Mouse (Mus musculus) lung, embryonic 16.5 days (tissue): ENCODE data around the gene Pax6. TPM values are rescaled to one million over a fixed set of nuclear protein-coding genes. Genes with fewer than 3 reads are reported as not detected.
A peak's percentile ranks its signal among the peaks of the same experiment; 100 is the strongest.

ENCODE experiments used
- ATAC-seq: fragments of 200-750 bp; cut with Nextera tagmentation; 2 replicates; pipeline ENCODE4 v1.8.0; 2017; ENCODE audit warnings: low read depth, mild to moderate bottlenecking, moderate library complexity
- H3K27ac ChIP-seq: fragments of 300-500 bp; sonication (generic); 2 replicates; pipeline ENCODE4 v1.5.1; 2014; ENCODE audit warnings: mild to moderate bottlenecking, control low read depth, low read length
- H3K27me3 ChIP-seq: fragments of 300-500 bp; sonication (generic); 2 replicates; pipeline ENCODE4 v1.6.1; 2014; ENCODE audit warnings: low read depth, low read length, mixed read lengths; ENCODE audit not compliant: control insufficient read depth, insufficient read depth
- H3K36me3 ChIP-seq: fragments of 300-500 bp; sonication (generic); 2 replicates; pipeline ENCODE4 v1.6.1; 2014; ENCODE audit warnings: low read length; ENCODE audit not compliant: control insufficient read depth, insufficient read depth
- H3K4me1 ChIP-seq: fragments of 300-500 bp; sonication (generic); replicated peaks from 2 replicates; pipeline ENCODE4 v1.6.1; 2014; ENCODE audit warnings: low read length, mixed read lengths; ENCODE audit not compliant: control insufficient read depth, insufficient read depth
- H3K4me2 ChIP-seq: fragments of 300-500 bp; sonication (generic); 2 replicates; pipeline ENCODE4 v1.6.1; 2014; ENCODE audit warnings: low read depth, low read length, control low read depth
- H3K4me3 ChIP-seq: fragments of 300-500 bp; sonication (generic); 2 replicates; pipeline ENCODE4 v1.5.1; 2014; ENCODE audit warnings: mild to moderate bottlenecking, low read length, control low read depth
- H3K9ac ChIP-seq: fragments of 300-500 bp; sonication (generic); 2 replicates; pipeline ENCODE4 v1.6.1; 2014; ENCODE audit warnings: low read length, control low read depth
- H3K9me3 ChIP-seq: fragments of 300-500 bp; sonication (generic); 2 replicates; pipeline ENCODE4 v1.6.1; 2016; ENCODE audit warnings: low read length; ENCODE audit not compliant: control insufficient read depth
- WGBS: fragments of 180-500 bp; shearing (Covaris S2); extraction: QIAGEN DNeasy Blood & Tissue Kit; methylation state at CpG from one replicate; pipeline ENCODE4 v1.1.7; 2014; 5-methylcytosine and 5-hydroxymethylcytosine counted together
- polyA plus RNA-seq: library from polyadenylated mRNA; unstranded; fragments of >200 nt; fragmentation: Nextera tagmentation; extraction: Ambion mirVana; gene quantifications from 2 replicates; pipeline ENCODE4 v1.2.1, GENCODE M21; 2015

The Pax6 gene
- polyA plus RNA-seq, 1 experiment from 2014 or later, result not detected

DNA sequence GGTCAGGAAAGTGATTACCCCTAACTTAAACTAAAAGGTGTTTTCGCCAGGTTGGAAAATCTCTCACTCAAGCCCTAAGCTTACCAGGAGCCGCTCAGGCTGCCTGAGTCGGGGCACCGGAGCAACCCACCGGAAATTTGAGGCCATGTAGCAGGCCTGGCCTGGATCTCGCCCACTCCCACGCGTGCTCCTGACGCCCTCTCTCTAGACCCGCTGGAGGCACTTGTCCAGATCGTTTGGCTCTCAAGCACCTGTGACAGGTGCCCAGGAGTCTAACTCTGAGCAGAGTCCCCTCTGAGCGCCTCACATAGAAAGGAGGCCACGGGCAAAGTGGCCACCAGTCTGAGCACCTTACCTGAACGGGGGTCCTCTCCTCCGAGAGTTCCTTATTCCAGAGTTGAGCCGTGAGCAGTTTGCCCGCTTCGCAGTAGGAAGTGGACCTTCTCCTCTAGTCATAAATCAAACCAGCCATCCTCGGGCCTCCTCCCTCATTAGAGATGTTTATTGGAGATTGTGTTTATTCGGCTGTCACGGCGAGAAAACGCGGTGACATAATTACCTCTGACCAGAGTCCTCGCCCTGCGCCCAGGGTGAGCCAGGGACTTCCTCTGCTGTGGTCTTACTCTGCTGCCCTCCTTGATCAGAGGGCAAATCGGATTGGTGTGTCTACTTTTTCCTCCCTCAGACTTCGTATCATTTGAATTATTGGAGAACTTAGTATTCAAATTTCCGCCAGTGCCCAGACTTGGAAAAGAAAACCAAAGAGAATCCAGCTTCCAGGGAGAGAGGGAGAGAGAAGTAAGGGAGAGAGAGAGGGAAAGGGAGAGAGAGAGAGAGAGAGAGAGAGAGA, 1.4 kb downstream of the Pax6 start:
- Histone ChIP-seq H3K4me3 (no peak overlapping the region), H3K27me3 (peaks cover 99% of the 10 kb centered on the region), H3K4me1 (peaks cover 14% of the 10 kb centered on the region), H3K9ac (no peak overlapping the region), H3K4me2 (no peak overlapping the region), H3K36me3 (no peaks in the 10 kb centered on the region), H3K27ac (no peak overlapping the region), H3K9me3 (no peaks in the 10 kb centered on the region)
- ATAC-seq, result no peak
- WGBS, result under 1% methylated on average over 29 of the region's 29 CpGs

DNA sequence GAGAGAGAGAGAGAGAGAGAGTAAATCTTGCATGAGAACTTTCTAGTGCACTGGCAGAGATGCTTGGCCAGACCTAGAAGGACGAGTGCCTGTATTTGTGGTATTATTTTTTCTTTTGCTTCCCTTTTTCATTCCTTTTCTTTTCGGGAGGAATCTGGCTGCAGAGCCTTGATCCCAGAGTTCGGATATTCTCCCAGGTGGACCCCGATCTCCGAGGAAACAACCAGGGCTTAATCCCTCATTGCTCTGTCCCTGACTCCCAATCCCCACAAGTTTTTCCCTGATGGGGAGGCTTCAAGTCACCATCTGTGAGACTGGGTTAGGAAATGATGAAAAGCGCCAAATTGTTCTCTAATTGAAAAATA, 2.0 kb downstream of the Pax6 start:
- Histone ChIP-seq H3K4me2 (no peak overlapping the region), H3K9me3 (no peaks in the 10 kb centered on the region), H3K36me3 (no peaks in the 10 kb centered on the region), H3K4me3 (no peak overlapping the region), H3K4me1 (peaks cover 15% of the 10 kb centered on the region), H3K27ac (no peak overlapping the region), H3K27me3 (peaks cover 99% of the 10 kb centered on the region), H3K9ac (no peak overlapping the region)
- ATAC-seq, result no peak
- 5% methylated on average over 6 of the region's 6 CpGs for WGBS

DNA sequence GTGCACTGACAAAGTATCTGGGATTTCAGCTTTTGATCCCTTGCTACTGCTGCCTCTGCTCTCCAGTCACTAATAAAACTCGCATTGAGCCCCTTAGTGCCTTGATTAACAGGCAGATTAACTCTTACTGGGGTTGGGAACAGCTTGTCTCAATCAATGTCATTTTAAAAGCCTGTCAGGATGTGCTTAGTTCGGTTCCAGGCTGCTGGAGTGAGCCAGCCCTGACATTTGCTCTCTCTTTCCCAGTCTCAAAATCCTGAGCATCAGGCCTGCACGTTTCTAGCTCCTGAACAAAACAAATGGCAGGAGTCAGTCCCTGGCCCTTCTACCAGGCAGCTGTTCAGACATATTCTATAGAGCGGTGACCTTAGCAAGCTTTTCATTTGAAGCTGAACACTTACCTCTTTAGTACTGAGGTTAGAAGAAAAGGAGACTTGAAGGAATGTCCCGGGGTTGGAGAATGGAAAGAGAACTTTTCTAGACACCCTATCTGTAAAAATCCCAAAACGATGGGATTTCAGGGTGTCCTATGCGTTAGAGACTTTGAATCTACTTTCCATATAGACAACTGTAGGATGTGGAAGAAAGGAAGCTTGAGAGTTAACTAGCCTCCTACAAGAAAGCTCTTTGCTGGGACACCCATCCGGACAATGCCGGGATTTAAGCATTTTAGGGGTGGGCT, 2.6 kb downstream of the Pax6 start:
- no peak for ATAC-seq
- Histone ChIP-seq H3K4me1 (peaks cover 15% of the 10 kb centered on the region), H3K4me2 (no peak overlapping the region)

GRCm38 (mm10) chr2:105671798-105672595, 3.3 kb downstream of the Pax6 start:
- no peak overlapping the region for H3K4me3 ChIP-seq
- H3K4me2 ChIP-seq, result no peak overlapping the region
- no peak for ATAC-seq
- H3K27ac ChIP-seq, result no peak overlapping the region
- H3K27me3 ChIP-seq, result peaks cover 98% of the 10 kb centered on the region
- H3K9ac ChIP-seq, result no peak overlapping the region
- no peaks in the 10 kb centered on the region for H3K36me3 ChIP-seq
- no peaks in the 10 kb centered on the region for H3K9me3 ChIP-seq
- peaks cover 17% of the 10 kb centered on the region for H3K4me1 ChIP-seq
- under 1% methylated on average over 25 of the region's 25 CpGs for WGBS

More for the DNA sequence above, 2.6 kb downstream of the Pax6 start:
- Histone ChIP-seq H3K27me3 (peaks cover 99% of the 10 kb centered on the region), H3K9ac (no peak overlapping the region), H3K9me3 (no peaks in the 10 kb centered on the region), H3K4me3 (no peak overlapping the region), H3K36me3 (no peaks in the 10 kb centered on the region), H3K27ac (no peak overlapping the region)
- 3% methylated on average over 9 of the region's 9 CpGs for WGBS

- Histone ChIP-seq H3K27me3 (peaks cover 98% of the 10 kb centered on the region), H3K9me3 (no peaks in the 10 kb centered on the region), H3K4me2 (no peak overlapping the region), H3K4me1 (peaks cover 15% of the 10 kb centered on the region), H3K4me3 (no peak overlapping the region), H3K36me3 (no peaks in the 10 kb centered on the region), H3K27ac (no peak overlapping the region), H3K9ac (no peak overlapping the region)
- no peak for ATAC-seq
- WGBS, result 1% methylated on average over 15 of the region's 16 CpGs
Observed at GRCm38 (mm10) chr2:105672596-105672960, 3.9 kb downstream of the Pax6 start.

- Histone ChIP-seq H3K27me3 (peaks cover 98% of the 10 kb centered on the region), H3K36me3 (no peaks in the 10 kb centered on the region), H3K4me2 (no peak overlapping the region), H3K9me3 (no peaks in the 10 kb centered on the region), H3K9ac (no peak overlapping the region), H3K4me1 (peaks cover 14% of the 10 kb centered on the region), H3K27ac (no peak overlapping the region), H3K4me3 (no peak overlapping the region)
- WGBS, result 1% methylated on average over 6 of the region's 6 CpGs
- ATAC-seq, result no peak
Observed at GRCm38 (mm10) chr2:105673054-105673453, 4.4 kb downstream of the Pax6 start.

DNA sequence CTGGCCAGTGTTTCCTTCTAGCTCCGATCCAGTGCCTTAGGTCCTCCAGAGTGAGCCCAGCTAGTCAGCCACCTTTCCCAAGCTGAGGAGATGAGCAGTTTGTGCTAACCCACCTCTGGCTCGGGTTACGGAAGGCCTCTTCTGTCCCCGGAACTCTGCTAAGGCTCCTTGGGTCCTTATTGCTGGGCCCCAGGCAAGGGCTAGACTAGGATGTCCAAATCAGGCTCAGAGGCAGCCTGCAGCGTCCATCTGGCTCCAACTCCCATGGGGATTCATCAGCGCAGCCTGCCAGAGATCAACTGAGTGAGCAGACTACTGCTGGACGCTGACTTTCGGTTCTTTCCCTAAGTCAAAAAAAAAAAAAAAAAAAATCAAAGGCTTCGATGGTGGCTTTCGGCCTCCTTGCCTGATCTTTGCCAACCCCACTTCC, 4.9 kb downstream of the Pax6 start:
- Histone ChIP-seq H3K4me2 (peak overlapping the region; percentile 31; the same call in 1 of the 2 replicates), H3K4me1 (peaks cover 12% of the 10 kb centered on the region), H3K27ac (no peak overlapping the region), H3K36me3 (no peaks in the 10 kb centered on the region), H3K9me3 (no peaks in the 10 kb centered on the region), H3K27me3 (peaks cover 98% of the 10 kb centered on the region), H3K4me3 (0 out of 2 replicates have a peak overlapping the region, but pooled peaks have one; percentile 17), H3K9ac (no peak overlapping the region)
- WGBS, result under 1% methylated on average over 10 of the region's 10 CpGs
- ATAC-seq, result no peak; the same call in 1 of the 2 replicates

GRCm38 (mm10) chr2:105674061-105674874, 5.6 kb downstream of the Pax6 start:
- H3K27me3 ChIP-seq, result peaks cover 98% of the 10 kb centered on the region
- H3K9me3 ChIP-seq, result no peaks in the 10 kb centered on the region
- peak overlapping the region; percentile 25; the same call in 1 of the 2 replicates for H3K4me3 ChIP-seq
- H3K9ac ChIP-seq, result no peak overlapping the region
- no peaks in the 10 kb centered on the region for H3K36me3 ChIP-seq
- ATAC-seq, result peak; percentile 78
- WGBS, result 1% methylated on average over 36 of the region's 36 CpGs
- H3K27ac ChIP-seq, result no peak overlapping the region
- peaks cover 12% of the 10 kb centered on the region for H3K4me1 ChIP-seq
- peak overlapping the region; percentile 33; the same call in 1 of the 2 replicates for H3K4me2 ChIP-seq
